Mouse (Mus musculus): ENCODE results near the gene Stk19.
"Not testable (repeated sequence)": the region's sequence is repeated elsewhere in the genome, so short reads cannot be mapped to it uniquely, and the experiment has no call there.

The Stk19 gene

GRCm38 (mm10) chr17:34840736-34841307 is 4.1 kb upstream of the Stk19 start:
- no peak for DNase-seq (ENCODE audit: low spot score in 2 of 2)

DNA sequence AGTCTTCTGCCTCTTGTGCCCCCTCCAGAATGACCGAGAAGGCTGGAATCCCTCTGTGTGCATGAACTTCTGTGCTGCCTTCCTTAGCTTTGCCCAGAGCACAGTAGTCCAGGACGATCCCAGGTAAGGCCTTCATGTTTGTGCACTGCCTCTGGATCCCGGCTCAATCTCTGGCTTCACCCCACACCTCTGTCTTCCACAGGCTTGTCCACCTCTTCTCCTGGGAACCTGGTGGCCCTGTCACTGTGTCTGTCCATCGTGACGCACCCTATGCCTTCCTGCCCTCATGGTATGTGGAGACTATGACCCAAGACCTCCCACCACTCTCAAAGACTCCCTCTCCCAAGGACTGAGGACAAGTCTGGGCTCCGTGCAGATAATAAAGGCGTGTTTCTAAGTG is 2.0 kb upstream of the Stk19 start:
- DNase-seq (ENCODE audit: low spot score in 2 of 2), result no peak

GRCm38 (mm10) chr17:34837464-34838324 is 949 bp upstream of the Stk19 start:
- DNase-seq (ENCODE audit: low spot score in 2 of 2), result peak in 1 of 2 experiments; percentile 31

DNA sequence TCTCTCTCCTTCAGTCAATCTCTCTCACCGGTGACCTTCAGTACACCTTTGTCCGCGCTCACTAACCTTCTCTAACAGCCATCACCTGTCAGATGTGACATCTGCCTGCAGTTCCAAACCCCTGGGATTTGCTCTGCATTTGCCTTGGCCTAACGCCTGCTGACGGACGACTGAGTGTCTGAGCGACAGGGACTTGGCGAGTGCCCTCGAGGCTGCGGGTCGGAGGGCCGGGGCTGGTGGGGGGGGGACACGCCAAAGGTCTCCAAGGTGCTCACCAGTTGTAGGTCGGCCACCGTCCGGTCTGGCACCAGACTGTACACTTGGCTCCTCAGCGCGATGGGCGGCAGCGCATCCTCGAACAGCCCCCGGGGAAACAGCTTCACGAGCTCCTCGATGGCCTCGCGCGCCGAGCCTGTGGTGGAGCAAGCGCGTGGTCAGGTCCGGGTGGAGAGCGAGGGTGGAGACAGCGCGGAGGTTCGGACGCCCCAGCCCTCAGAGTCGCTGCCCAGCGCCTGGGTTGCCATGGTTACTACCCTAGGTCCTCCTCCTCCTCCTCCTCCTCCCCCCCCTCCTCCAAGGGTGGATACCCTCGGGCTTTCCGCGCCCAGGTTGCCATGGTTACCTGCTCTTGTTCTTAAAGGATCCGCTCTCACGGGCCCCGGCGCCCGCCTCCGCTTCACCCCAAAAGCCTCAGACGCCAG is 440 bp downstream of the Stk19 start:
- no peak for DNase-seq (ENCODE audit: low spot score in 2 of 2)

GRCm38 (mm10) chr17:34830776-34831175 is 6.0 kb downstream of the Stk19 start:
- DNase-seq (ENCODE audit: low spot score in 2 of 2), result not testable (repeated sequence)

DNA sequence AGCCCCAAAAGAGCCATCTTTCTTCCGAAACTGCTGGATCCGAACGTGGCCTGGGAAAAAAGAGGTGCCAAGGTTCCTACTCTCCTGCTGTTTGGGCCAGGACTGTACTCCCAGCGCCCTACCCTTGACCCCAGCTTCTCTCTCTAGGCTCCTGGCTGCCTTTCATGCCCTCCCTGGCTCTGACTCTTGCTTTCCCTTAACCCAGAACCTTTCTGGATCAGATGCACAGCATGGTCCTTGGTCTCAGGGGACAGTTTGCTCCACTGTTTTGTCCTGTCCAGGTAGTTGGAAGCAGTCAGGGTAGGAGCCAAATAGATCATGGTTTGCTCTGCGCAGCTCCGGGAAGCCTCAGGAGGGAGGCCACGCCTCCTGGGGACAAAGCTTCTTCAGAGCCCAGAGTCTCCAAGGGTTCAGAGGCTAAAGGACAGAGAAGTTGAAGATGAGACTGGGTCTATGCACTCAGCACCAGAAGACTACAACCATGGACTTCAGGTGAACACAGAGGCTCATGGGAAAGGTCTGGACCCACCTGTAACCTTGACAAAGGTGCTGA is 21.9 kb downstream of the Stk19 start:
- DNase-seq (ENCODE audit: low spot score in 2 of 2), result no peak

- peak; percentile 46 to 66 for DNase-seq (ENCODE audit: low spot score in 2 of 2)
Observed at GRCm38 (mm10) chr17:34813747-34814146, 23.0 kb downstream of the Stk19 start.

DNA sequence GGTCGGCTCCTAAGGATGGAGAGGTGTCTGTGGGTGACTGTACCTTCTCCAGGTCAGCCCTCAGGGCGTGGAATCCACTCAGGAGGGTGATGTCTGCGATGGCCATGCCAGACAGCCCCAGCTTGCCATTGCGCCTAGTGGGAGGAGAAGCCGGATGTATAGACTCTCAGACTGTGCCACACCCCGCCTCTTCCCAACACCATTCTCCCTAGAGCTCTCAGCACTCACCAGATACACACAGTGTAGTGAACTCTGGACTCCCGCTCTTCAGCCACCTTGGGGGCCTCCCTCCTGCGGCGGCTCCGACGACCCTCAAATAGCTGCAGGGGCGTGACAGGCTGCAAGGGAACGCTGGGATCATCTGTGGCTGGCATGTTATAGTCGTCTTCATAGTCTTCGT is 25.5 kb downstream of the Stk19 start:
- no peak for DNase-seq (ENCODE audit: low spot score in 2 of 2)

GRCm38 (mm10) chr17:34810811-34811210 is 25.9 kb downstream of the Stk19 start:
- DNase-seq (ENCODE audit: low spot score in 2 of 2), result not testable (repeated sequence)

DNA sequence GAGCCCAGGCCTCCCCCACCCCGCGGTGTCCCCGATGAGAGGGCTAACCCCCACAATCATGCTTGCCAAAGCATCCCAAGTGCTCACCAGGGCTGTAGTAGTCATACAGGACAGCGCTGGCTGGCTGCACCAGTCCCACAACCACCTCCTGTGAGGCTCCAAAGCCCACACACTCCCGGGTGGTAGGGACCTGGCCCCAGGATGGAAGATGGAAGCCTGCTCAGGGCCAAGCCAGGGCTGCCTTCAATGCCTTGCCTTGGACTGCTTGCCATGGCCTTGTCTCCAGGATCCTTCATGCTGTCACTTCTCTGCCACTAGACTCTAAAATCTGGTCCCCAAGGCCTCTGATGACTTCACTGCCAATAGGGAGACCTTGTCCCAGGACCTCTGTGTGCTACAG is 26.3 kb downstream of the Stk19 start:
- DNase-seq (ENCODE audit: low spot score in 2 of 2), result not testable (repeated sequence)

DNA sequence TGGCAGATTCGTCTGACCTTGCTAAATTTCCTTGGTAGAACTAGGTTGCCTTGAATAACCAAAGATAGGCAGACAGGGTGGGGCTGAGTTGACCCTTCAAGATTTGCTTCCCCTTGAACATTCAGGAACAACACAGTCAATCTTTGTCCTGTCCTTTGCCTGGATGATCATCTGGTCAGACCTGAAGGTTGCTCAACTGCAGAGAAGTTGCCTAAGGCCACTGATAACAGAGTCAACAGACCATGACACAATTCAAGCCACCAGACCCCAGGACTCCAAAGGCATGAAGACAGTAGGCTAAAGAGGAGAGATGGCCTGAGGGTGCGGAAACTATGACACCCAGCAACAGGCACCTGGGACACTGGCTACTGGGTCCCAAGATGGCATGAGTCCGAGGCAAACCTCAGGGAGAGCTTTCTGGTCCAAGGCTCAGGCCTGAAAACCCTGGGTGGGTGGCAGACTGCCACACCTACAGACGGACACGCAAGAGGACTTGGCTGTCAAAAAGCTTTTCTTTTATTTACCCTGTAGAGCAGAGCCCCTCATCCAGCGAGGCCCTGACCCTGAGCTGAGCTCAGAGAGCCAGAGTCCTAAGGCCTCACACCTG is 28.0 kb downstream of the Stk19 start:
- DNase-seq (ENCODE audit: low spot score in 2 of 2), result peak in 1 of 2 experiments; percentile 8

DNA sequence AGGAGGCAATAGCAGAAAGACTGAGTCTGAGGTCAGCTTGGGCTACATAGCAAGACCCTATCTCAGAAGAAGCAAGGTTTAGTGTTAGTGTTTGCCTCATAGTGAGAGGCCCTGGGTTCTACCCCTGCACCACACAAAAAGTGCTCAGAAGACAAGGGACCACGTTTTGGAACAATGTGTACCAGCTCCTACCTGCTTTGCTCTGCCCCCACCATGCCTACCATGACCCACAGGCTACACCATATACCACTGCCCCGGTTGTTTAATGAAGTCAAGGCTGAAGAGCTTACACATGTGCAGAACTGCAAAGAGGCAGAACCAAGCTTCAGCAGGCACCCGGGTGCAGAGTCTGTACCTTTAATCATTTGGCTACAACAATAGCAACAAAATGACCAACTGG is 29.6 kb downstream of the Stk19 start:
- DNase-seq (ENCODE audit: low spot score in 2 of 2), result no peak

- DNase-seq (ENCODE audit: low spot score in 2 of 2), result no peak
Observed at GRCm38 (mm10) chr17:34804871-34805562, 31.7 kb downstream of the Stk19 start.

GRCm38 (mm10) chr17:34804301-34804700 is 32.4 kb downstream of the Stk19 start, which contains the start of gene Cyp21a1:
TSS of gene Cyp21a1 (minus strand) at chr17:34804561.
- DNase-seq (ENCODE audit: low spot score in 2 of 2), result not testable (repeated sequence)

GRCm38 (mm10) chr17:34803367-34803766 is 33.4 kb downstream of the Stk19 start:
- not testable (repeated sequence) for DNase-seq (ENCODE audit: low spot score in 2 of 2)

DNA sequence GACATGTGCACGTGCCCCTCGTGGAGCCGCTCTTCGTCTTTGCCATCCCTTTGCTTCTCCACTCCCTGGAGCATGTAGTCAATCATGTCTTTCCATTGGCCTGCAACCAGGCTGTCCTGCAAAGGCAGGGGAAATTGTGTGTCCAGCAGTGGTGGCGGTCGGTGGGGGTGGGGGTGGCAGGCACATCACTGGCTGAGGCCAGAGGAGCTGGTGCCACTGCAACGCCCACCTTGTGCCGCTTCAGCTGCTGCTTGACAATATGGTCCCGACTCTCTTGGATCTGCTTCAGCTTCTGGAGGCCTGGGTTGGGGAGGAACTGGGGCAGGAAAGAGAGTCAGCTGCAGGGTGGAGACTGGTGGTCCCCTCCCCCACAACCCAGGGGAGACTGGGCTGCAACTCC is 34.0 kb downstream of the Stk19 start:
- DNase-seq (ENCODE audit: low spot score in 2 of 2), result not testable (repeated sequence)

- DNase-seq (ENCODE audit: low spot score in 2 of 2), result not testable (repeated sequence)
Observed at GRCm38 (mm10) chr17:34800781-34801305, 35.9 kb downstream of the Stk19 start.

DNA sequence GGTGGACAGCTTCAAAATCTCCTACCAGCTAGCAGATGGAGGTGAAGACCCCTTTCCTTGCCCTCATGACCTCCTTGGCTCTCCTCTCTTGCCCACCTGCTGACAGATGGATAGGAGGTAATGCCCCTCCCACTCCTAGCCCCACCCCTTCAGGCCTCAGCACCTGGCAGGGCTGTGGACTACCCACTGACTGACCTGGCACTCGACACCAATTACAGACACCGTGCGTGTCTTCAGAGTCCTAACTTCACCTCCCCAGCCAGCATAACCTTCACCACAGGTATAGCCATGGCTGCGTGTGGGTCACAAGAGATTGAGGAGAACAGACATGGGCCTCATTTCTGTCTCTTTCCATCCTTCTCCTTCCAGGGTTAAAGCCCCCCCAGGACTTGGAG is 37.2 kb downstream of the Stk19 start:
- DNase-seq (ENCODE audit: low spot score in 2 of 2), result no peak

- no peak for DNase-seq (ENCODE audit: low spot score in 2 of 2)
Observed at GRCm38 (mm10) chr17:34798866-34799530, 37.7 kb downstream of the Stk19 start.

GRCm38 (mm10) chr17:34798071-34798470 is 38.7 kb downstream of the Stk19 start:
- DNase-seq (ENCODE audit: low spot score in 2 of 2), result not testable (repeated sequence)
